Mouse (Mus musculus): ENCODE data around the gene Nynrin. TPM values are rescaled to one million over a fixed set of nuclear protein-coding genes. Genes with fewer than 3 reads are reported as not detected.

Nynrin gene
- polyA plus RNA-seq, 1 experiment: 3.0 TPM

GRCm38 (mm10) chr14:55826551-55827340, 27.1 kb upstream of the Nynrin start:
- 56% methylated on average over 41 of the region's 41 CpGs for WGBS
- no peak for DNase-seq (ENCODE audit: low read depth in 1 of 2, low spot score in 2 of 2)
- Histone ChIP-seq H3K27ac (ENCODE audit: insufficient read depth, low read length) (no peak overlapping the region), H3K36me3 (ENCODE audit: control insufficient read depth, insufficient read depth, low read length) (no peaks in the 10 kb centered on the region), H3K27me3 (ENCODE audit: control insufficient read depth, insufficient read depth, low read length) (peaks cover 37% of the 10 kb centered on the region), H3K4me1 (ENCODE audit: control insufficient read depth, insufficient read depth, insufficient read length) (no peaks in the 10 kb centered on the region; the same call in 1 of the 2 replicates), H3K4me3 (ENCODE audit: extremely low read depth, insufficient read depth, insufficient read length) (no peak overlapping the region)
- no peak for TF ChIP-seq CTCF (IDR thresholded peaks at IDR 0.05; ENCODE audit: extremely low read depth, insufficient read depth, insufficient read length, insufficient replicate concordance)
- no peak for TF ChIP-seq POLR2A (IDR thresholded peaks at IDR 0.05; ENCODE audit: low read depth, low read length)

- H3K27ac ChIP-seq (ENCODE audit: insufficient read depth, low read length): no peak overlapping the region
- H3K36me3 ChIP-seq (ENCODE audit: control insufficient read depth, insufficient read depth, low read length): no peaks in the 10 kb centered on the region
- no peaks in the 10 kb centered on the region; the same call in 1 of the 2 replicates for H3K4me1 ChIP-seq (ENCODE audit: control insufficient read depth, insufficient read depth, insufficient read length)
- no peak for TF ChIP-seq POLR2A (IDR thresholded peaks at IDR 0.05; ENCODE audit: low read depth, low read length)
- H3K27me3 ChIP-seq (ENCODE audit: control insufficient read depth, insufficient read depth, low read length): peaks cover 29% of the 10 kb centered on the region
- no peak for DNase-seq (ENCODE audit: low read depth in 1 of 2, low spot score in 2 of 2)
- no peak overlapping the region for H3K4me3 ChIP-seq (ENCODE audit: extremely low read depth, insufficient read depth, insufficient read length)
- WGBS: 72% methylated on average over 3 of the region's 3 CpGs
Observed at GRCm38 (mm10) chr14:55828716-55829263, 25.0 kb upstream of the Nynrin start.

- no peak overlapping the region for H3K4me3 ChIP-seq (ENCODE audit: extremely low read depth, insufficient read depth, insufficient read length)
- no peaks in the 10 kb centered on the region; the same call in 1 of the 2 replicates for H3K4me1 ChIP-seq (ENCODE audit: control insufficient read depth, insufficient read depth, insufficient read length)
- H3K27ac ChIP-seq (ENCODE audit: insufficient read depth, low read length): no peak overlapping the region
- 88% methylated on average over 16 of the region's 16 CpGs for WGBS
- no peak for DNase-seq (ENCODE audit: low read depth in 1 of 2, low spot score in 2 of 2)
- no peak for TF ChIP-seq POLR2A (IDR thresholded peaks at IDR 0.05; ENCODE audit: low read depth, low read length)
- no peak for TF ChIP-seq CTCF (IDR thresholded peaks at IDR 0.05; ENCODE audit: extremely low read depth, insufficient read depth, insufficient read length, insufficient replicate concordance)
- no peaks in the 10 kb centered on the region for H3K36me3 ChIP-seq (ENCODE audit: control insufficient read depth, insufficient read depth, low read length)
- H3K27me3 ChIP-seq (ENCODE audit: control insufficient read depth, insufficient read depth, low read length): peaks cover 18% of the 10 kb centered on the region
Observed at GRCm38 (mm10) chr14:55829854-55830253, 24.0 kb upstream of the Nynrin start.

DNA sequence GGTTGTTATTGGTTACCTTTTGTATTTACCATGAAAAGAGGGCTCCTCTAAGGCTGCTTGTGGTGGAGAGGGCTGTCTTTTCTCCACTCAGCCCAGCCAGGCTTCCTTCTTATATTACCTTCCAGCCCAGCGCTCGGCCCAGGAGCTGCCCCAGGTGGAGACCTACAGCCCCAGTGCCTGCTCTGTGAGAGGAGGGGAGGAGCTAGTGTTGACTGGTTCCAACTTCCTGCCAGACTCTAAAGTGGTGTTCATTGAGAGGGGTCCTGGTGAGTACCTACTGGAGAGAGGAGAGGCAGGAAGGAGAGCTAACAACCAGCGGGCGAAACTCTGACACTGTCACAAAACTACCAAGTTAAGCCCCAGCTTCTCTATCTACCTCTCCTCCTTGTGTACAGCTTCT, 23.5 kb upstream of the Nynrin start:
- DNase-seq (ENCODE audit: low read depth in 1 of 2, low spot score in 2 of 2): no peak
- Histone ChIP-seq H3K36me3 (ENCODE audit: control insufficient read depth, insufficient read depth, low read length) (no peaks in the 10 kb centered on the region), H3K27ac (ENCODE audit: insufficient read depth, low read length) (no peak overlapping the region), H3K4me1 (ENCODE audit: control insufficient read depth, insufficient read depth, insufficient read length) (no peaks in the 10 kb centered on the region; the same call in 1 of the 2 replicates), H3K27me3 (ENCODE audit: control insufficient read depth, insufficient read depth, low read length) (peaks cover 14% of the 10 kb centered on the region), H3K4me3 (ENCODE audit: extremely low read depth, insufficient read depth, insufficient read length) (no peak overlapping the region)
- TF ChIP-seq POLR2A (IDR thresholded peaks at IDR 0.05; ENCODE audit: low read depth, low read length) (no peak), CTCF (IDR thresholded peaks at IDR 0.05; ENCODE audit: extremely low read depth, insufficient read depth, insufficient read length, insufficient replicate concordance) (no peak)
- WGBS: 62% methylated on average over 4 of the region's 4 CpGs

DNA sequence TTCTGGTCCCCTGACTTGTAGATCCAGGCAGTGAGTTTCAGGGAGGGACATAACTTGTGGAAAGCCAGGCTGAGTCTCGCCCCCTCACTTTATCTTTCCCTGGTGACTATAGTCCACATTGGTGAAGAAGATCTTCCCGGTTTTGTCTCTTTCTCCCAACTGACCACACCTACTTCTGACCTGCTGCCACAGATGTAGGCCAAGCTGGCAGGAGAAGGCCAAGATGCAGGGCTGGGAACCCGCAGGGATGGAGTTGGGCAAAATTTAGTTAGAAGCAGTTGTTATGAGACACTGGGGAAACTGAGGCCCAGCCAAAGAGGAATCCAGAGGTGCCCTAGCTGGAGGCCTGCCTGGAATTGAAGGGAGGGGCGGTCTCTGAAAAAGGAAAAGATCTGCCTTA, 20.7 kb upstream of the Nynrin start:
- no peaks in the 10 kb centered on the region for H3K36me3 ChIP-seq (ENCODE audit: control insufficient read depth, insufficient read depth, low read length)
- no peak overlapping the region for H3K27ac ChIP-seq (ENCODE audit: insufficient read depth, low read length)
- no peak for TF ChIP-seq CTCF (IDR thresholded peaks at IDR 0.05; ENCODE audit: extremely low read depth, insufficient read depth, insufficient read length, insufficient replicate concordance)
- TF ChIP-seq POLR2A (IDR thresholded peaks at IDR 0.05; ENCODE audit: low read depth, low read length): no peak
- WGBS: 83% methylated on average over 4 of the region's 4 CpGs
- H3K27me3 ChIP-seq (ENCODE audit: control insufficient read depth, insufficient read depth, low read length): no peaks in the 10 kb centered on the region; the same call in 1 of the 2 replicates
- no peak for DNase-seq (ENCODE audit: low read depth in 1 of 2, low spot score in 2 of 2)
- H3K4me1 ChIP-seq (ENCODE audit: control insufficient read depth, insufficient read depth, insufficient read length): no peaks in the 10 kb centered on the region
- no peak overlapping the region for H3K4me3 ChIP-seq (ENCODE audit: extremely low read depth, insufficient read depth, insufficient read length)

GRCm38 (mm10) chr14:55834808-55835533, 18.8 kb upstream of the Nynrin start:
- no peaks in the 10 kb centered on the region; the same call in 1 of the 2 replicates for H3K27me3 ChIP-seq (ENCODE audit: control insufficient read depth, insufficient read depth, low read length)
- no peak overlapping the region for H3K27ac ChIP-seq (ENCODE audit: insufficient read depth, low read length)
- TF ChIP-seq POLR2A (IDR thresholded peaks at IDR 0.05; ENCODE audit: low read depth, low read length) (no peak), CTCF (IDR thresholded peaks at IDR 0.05; ENCODE audit: extremely low read depth, insufficient read depth, insufficient read length, insufficient replicate concordance) (no peak)
- DNase-seq (ENCODE audit: low read depth in 1 of 2, low spot score in 2 of 2): no peak
- H3K4me3 ChIP-seq (ENCODE audit: extremely low read depth, insufficient read depth, insufficient read length): no peak overlapping the region
- 76% methylated on average over 5 of the region's 5 CpGs for whole genome bisulfite sequencing
- no peaks in the 10 kb centered on the region for H3K36me3 ChIP-seq (ENCODE audit: control insufficient read depth, insufficient read depth, low read length)
- no peaks in the 10 kb centered on the region for H3K4me1 ChIP-seq (ENCODE audit: control insufficient read depth, insufficient read depth, insufficient read length)

Data from spleen, adult 2 months (tissue).